Mouse (Mus musculus) ES-Bruce4 (cell line): Measurements from ENCODE around the gene Wdr75. TPM values are rescaled to one million over a fixed set of nuclear protein-coding genes. Genes with fewer than 3 reads are reported as not detected.

ENCODE experiments used
- H3K27ac ChIP-seq: 2 replicates; pipeline ENCODE4 v1.5.1; 2012; ENCODE audit warnings: low read length, inconsistent platforms; ENCODE audit not compliant: insufficient read depth
- H3K27me3 ChIP-seq: 2 replicates; pipeline ENCODE4 v1.6.1; 2012; ENCODE audit warnings: mild to moderate bottlenecking, low read length, inconsistent platforms; ENCODE audit not compliant: control insufficient read depth, poor library complexity, insufficient read depth, severe bottlenecking
- H3K36me3 ChIP-seq: 2 replicates; pipeline ENCODE4 v1.6.1; 2012; ENCODE audit warnings: inconsistent platforms, mild to moderate bottlenecking, low read length, moderate library complexity; ENCODE audit not compliant: control insufficient read depth, poor library complexity, insufficient read depth, severe bottlenecking
- H3K4me1 ChIP-seq: one replicate; pipeline ENCODE4 v1.8.1; 2011; ENCODE audit warnings: low read length; ENCODE audit not compliant: control insufficient read depth, insufficient read depth
- H3K4me3 ChIP-seq: 2 replicates; pipeline ENCODE4 v1.5.1; 2011; ENCODE audit warnings: low read depth, mild to moderate bottlenecking, low read length
- H3K9ac ChIP-seq: 2 replicates; pipeline ENCODE4 v1.6.1; 2012; ENCODE audit warnings: low read depth, mild to moderate bottlenecking, inconsistent platforms; ENCODE audit not compliant: poor library complexity, severe bottlenecking
- H3K9me3 ChIP-seq: replicated peaks from 2 replicates; pipeline ENCODE4 v1.6.1; 2012; ENCODE audit warnings: mild to moderate bottlenecking, low read length, inconsistent platforms; ENCODE audit not compliant: control insufficient read depth, poor library complexity, insufficient read depth, severe bottlenecking
- CTCF ChIP-seq: IDR thresholded peaks from one replicate; pipeline ENCODE4 v1.8.1; 2011; ENCODE audit warnings: low read depth, low read length
- EP300 ChIP-seq: IDR thresholded peaks from 2 replicates; pipeline ENCODE4 v1.6.1; 2011; ENCODE audit warnings: low read depth, low read length; ENCODE audit not compliant: insufficient read depth
- POLR2A ChIP-seq: IDR thresholded peaks from one replicate; pipeline ENCODE4 v1.8.1; 2011; ENCODE audit warnings: low read length; ENCODE audit not compliant: insufficient read depth
- polyA plus RNA-seq: library from polyadenylated mRNA; stranded (reverse); fragments of >200 nt; gene quantifications from 2 replicates; pipeline ENCODE4 v1.2.4, GENCODE M21; 2011; ENCODE audit warnings: low read depth; ENCODE audit not compliant: missing spikeins, insufficient read depth, insufficient read length

The Wdr75 gene
- polyA plus RNA-seq, 1 experiment, result 181 TPM

DNA sequence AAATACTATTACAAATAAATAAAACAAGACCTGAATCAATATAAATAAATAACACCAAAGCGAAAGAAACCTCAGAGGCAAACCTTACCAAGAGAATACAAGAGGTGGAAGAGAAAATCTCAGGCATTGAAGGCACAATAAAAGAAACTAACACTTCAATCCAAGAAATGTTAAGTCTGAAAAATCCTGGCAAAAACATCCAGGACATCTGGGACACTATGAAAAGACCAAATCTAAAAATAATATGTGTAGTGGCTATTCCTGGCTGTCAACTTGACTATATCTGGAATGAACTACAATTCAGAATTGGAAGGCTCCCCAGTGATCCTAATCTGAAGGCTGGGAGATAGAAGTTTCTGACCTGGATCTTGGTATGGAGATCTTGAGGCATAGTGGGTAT is 50.5 kb downstream of the Wdr75 start:
- no peak overlapping the region for H3K27ac ChIP-seq
- TF ChIP-seq POLR2A (no peak), CTCF (no peak), EP300 (no peak)
- H3K4me3 ChIP-seq, result no peak overlapping the region
- H3K27me3 ChIP-seq, result no peaks in the 10 kb centered on the region
- no peaks in the 10 kb centered on the region for H3K36me3 ChIP-seq
- H3K9ac ChIP-seq, result no peak overlapping the region
- no peaks in the 10 kb centered on the region for H3K4me1 ChIP-seq
- H3K9me3 ChIP-seq, result no peaks in the 10 kb centered on the region; the same call in 1 of the 2 replicates

DNA sequence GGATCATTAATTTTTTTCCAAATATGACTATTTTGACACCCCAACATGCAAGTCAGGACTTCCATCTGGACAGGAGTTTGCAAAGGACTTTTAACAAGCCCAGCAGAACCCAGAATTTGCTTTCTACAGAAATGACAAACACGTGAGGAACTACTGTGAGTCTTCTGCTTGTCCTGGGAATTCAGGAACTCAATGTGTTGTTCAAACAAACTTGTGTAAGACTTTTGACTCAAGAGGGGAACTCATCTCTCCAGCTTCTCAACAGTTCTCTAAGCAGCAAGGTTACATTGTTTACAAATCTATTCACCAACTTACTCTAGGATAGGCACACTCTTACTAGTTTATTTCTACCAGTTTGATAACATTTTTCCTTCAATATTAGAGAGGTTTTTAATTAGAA is 63.1 kb downstream of the Wdr75 start:
- TF ChIP-seq CTCF, result no peak
- no peak for TF ChIP-seq POLR2A
- no peak for TF ChIP-seq EP300
- Histone ChIP-seq H3K9ac (no peak overlapping the region), H3K36me3 (no peaks in the 10 kb centered on the region), H3K27ac (no peak overlapping the region), H3K4me3 (no peak overlapping the region), H3K9me3 (no peaks in the 10 kb centered on the region), H3K4me1 (no peaks in the 10 kb centered on the region), H3K27me3 (no peaks in the 10 kb centered on the region; the same call in 1 of the 2 replicates)

DNA sequence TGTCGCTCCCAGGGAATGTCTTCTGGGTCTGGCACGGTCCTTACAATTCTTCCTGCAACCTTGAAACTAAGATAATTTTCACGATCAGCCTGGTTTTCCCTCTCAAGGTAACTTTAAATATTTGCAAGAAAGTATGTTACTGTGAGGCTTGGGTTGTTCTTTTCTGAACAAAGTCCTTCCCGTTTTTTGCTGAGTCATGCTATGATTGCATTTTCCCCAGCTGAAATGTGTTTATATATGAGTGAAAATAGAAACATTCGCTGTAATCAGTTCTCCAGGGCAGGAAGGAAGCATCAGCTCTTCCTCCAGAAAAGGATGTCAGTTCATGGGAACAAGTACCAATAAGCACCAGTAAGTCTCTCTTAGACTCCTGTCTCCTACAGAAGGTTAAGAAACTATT is 65.4 kb downstream of the Wdr75 start:
- Histone ChIP-seq H3K27ac (no peak overlapping the region), H3K9me3 (no peaks in the 10 kb centered on the region), H3K9ac (no peak overlapping the region), H3K4me1 (no peaks in the 10 kb centered on the region), H3K4me3 (no peak overlapping the region), H3K27me3 (no peaks in the 10 kb centered on the region; the same call in 1 of the 2 replicates), H3K36me3 (no peaks in the 10 kb centered on the region)
- TF ChIP-seq POLR2A (no peak), CTCF (no peak), EP300 (no peak)

DNA sequence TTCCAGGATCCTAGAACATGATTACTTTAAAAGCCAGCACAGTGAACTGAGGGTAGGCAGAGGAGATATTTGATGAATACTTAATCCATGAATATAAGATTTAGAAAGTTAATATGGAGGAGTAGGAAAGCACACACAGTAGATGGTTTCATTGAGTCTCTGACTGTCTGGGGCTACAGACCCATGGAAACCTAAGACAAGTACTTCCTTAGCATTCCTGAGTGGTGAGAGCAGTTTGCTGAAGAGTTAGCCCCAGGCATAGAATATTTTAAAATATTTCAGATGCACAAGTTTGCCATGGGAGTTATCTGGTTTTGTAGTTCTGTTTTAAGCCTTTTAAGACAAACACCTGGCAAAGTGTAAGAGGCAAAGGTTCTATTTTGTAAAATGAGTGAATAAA is 66.2 kb downstream of the Wdr75 start:
- no peaks in the 10 kb centered on the region for H3K4me1 ChIP-seq
- no peaks in the 10 kb centered on the region for H3K36me3 ChIP-seq
- H3K27me3 ChIP-seq, result no peaks in the 10 kb centered on the region; the same call in 1 of the 2 replicates
- no peak overlapping the region for H3K9ac ChIP-seq
- H3K4me3 ChIP-seq, result no peak overlapping the region
- H3K27ac ChIP-seq, result no peak overlapping the region
- TF ChIP-seq EP300 (no peak), CTCF (no peak), POLR2A (no peak)
- H3K9me3 ChIP-seq, result no peaks in the 10 kb centered on the region

DNA sequence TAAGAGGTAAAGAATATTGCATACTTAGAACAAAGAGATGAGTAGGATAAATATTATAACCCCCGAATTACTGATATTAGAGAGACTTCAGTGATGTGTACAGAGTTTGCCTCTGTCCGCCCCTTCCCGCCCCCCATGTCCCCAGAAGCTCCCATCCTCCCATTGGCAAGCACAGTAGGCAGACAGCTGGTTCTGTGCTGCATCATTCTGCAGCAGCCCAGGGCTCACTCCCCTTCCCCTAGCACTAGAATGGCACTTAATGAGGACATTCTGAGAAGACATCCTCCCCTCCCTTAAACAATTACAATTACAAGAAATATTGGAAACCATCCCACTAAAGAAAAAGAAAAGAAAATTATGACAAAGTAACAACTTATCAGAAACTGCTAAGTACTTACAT is 68.7 kb downstream of the Wdr75 start:
- Histone ChIP-seq H3K4me1 (no peaks in the 10 kb centered on the region), H3K36me3 (no peaks in the 10 kb centered on the region), H3K27me3 (no peaks in the 10 kb centered on the region), H3K9ac (no peak overlapping the region), H3K9me3 (no peaks in the 10 kb centered on the region), H3K27ac (no peak overlapping the region), H3K4me3 (no peak overlapping the region)
- no peak for TF ChIP-seq EP300
- no peak for TF ChIP-seq CTCF
- no peak for TF ChIP-seq POLR2A

DNA sequence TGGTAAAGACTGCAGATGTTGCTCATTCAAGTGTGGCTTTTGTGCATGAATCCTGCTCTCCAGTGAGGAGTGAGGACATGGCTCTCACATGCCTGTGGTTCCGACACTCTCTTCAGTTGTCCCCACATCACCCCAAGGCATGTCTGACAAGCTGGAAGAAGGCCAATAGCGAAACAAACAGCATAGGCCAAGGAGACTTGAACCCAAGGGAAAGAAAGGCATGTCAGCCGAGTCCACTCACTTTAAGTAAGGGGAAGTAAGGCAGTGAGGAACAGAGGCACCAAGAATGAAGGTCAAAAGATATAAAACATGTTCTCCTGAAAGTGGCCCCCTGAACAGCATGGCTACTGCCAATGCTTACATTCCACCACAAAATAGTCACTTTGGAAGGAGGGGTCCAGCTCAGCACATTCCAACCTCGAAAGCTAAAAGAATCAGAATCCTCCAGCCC is 69.6 kb downstream of the Wdr75 start:
- TF ChIP-seq EP300 (no peak), POLR2A (no peak), CTCF (no peak)
- Histone ChIP-seq H3K36me3 (no peaks in the 10 kb centered on the region), H3K9ac (no peak overlapping the region), H3K27me3 (no peaks in the 10 kb centered on the region), H3K9me3 (no peaks in the 10 kb centered on the region), H3K27ac (no peak overlapping the region), H3K4me1 (no peaks in the 10 kb centered on the region), H3K4me3 (no peak overlapping the region)
